Mouse (Mus musculus): ENCODE results near the gene Fat4.

Gene Fat4

GRCm38 (mm10) chr3:38907676-38908425 lies 21.1 kb downstream of the Fat4 start:
- no peak for DNase-seq

- DNase-seq = no peak
These were observed 21.8 kb downstream of the Fat4 start for GRCm38 (mm10) chr3:38908426-38909111.

- DNase-seq = no peak
These were observed 26.2 kb downstream of the Fat4 start for GRCm38 (mm10) chr3:38912768-38913487.

- no peak for DNase-seq
These were observed 26.9 kb downstream of the Fat4 start for GRCm38 (mm10) chr3:38913488-38914105.

- DNase-seq = no peak
These were observed 32.2 kb downstream of the Fat4 start for GRCm38 (mm10) chr3:38918926-38919325.

GRCm38 (mm10) chr3:38921031-38921430 lies 34.3 kb downstream of the Fat4 start:
- no peak for DNase-seq

- no peak for DNase-seq
These were observed 36.5 kb downstream of the Fat4 start for GRCm38 (mm10) chr3:38923251-38923686.

GRCm38 (mm10) chr3:38928076-38928686 lies 41.4 kb downstream of the Fat4 start:
- DNase-seq = no peak

- DNase-seq = no peak
These were observed 42.0 kb downstream of the Fat4 start for GRCm38 (mm10) chr3:38928751-38929150.

- no peak for DNase-seq
These were observed 48.0 kb downstream of the Fat4 start for GRCm38 (mm10) chr3:38934780-38935179.

- no peak for DNase-seq
These were observed 49.7 kb downstream of the Fat4 start for GRCm38 (mm10) chr3:38936485-38936884.

GRCm38 (mm10) chr3:38937159-38937558 lies 50.4 kb downstream of the Fat4 start:
- no peak for DNase-seq

- no peak for DNase-seq
These were observed 51.4 kb downstream of the Fat4 start for GRCm38 (mm10) chr3:38938136-38938535.

- no peak for DNase-seq
These were observed 52.8 kb downstream of the Fat4 start for GRCm38 (mm10) chr3:38939573-38939972.

- no peak for DNase-seq
These were observed 53.6 kb downstream of the Fat4 start for GRCm38 (mm10) chr3:38940327-38940726.

- no peak for DNase-seq
These were observed 58.4 kb downstream of the Fat4 start for GRCm38 (mm10) chr3:38945157-38945556.

- DNase-seq = no peak
These were observed 61.0 kb downstream of the Fat4 start for GRCm38 (mm10) chr3:38947706-38948105.

GRCm38 (mm10) chr3:38952602-38953001 lies 65.9 kb downstream of the Fat4 start:
- DNase-seq = no peak

- no peak for DNase-seq
These were observed 67.5 kb downstream of the Fat4 start for GRCm38 (mm10) chr3:38954196-38954595.

- no peak for DNase-seq
These were observed 69.4 kb downstream of the Fat4 start for GRCm38 (mm10) chr3:38956012-38956648.

GRCm38 (mm10) chr3:38957186-38957585 lies 70.4 kb downstream of the Fat4 start:
- DNase-seq = no peak

- no peak for DNase-seq
These were observed 75.6 kb downstream of the Fat4 start for GRCm38 (mm10) chr3:38962328-38962727.

Measured in thymus, postnatal 4 days (tissue).